Mouse (Mus musculus): ENCODE results near the gene Wwc2. TPM values are rescaled to one million over a fixed set of nuclear protein-coding genes. Genes with fewer than 3 reads are reported as not detected.

Wwc2 gene
- polyA plus RNA-seq, 1 experiment from 2014 or later: 6.7 TPM

DNA sequence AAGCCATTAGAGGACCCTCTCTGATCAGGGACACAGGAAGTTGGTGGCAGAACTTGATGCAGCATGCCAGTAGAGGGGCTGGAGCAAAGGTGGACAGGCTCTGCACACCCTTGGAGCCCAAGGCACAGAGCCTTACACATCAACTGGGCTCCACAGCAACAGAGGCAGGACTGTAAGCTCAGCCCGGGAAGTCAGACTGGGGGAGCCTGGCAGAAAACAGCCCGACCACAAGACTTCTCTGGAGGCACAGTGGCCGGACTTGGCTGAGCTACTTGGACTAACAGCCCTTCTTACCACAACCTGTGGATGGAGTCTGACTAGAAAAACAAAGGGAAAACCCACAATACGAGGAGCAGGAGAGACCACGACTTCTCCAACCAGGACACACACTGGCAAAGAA lies 137.4 kb downstream of the Wwc2 start:
- no peak for ATAC-seq (ENCODE audit: low read depth)
- no peaks in the 10 kb centered on the region for H3K27me3 ChIP-seq
- peaks cover 39% of the 10 kb centered on the region for H3K36me3 ChIP-seq
- no peaks in the 10 kb centered on the region for H3K9me3 ChIP-seq
- no peak overlapping the region for H3K4me3 ChIP-seq
- no peak overlapping the region for H3K4me2 ChIP-seq
- H3K4me1 ChIP-seq (replicated peaks): 0 out of 2 replicates have a peak, but pooled peaks cover 1% of the 10 kb centered on the region
- no peak overlapping the region for H3K27ac ChIP-seq (replicated peaks)
- H3K9ac ChIP-seq: no peak overlapping the region
- WGBS: 86% methylated on average over 5 of the region's 5 CpGs

DNA sequence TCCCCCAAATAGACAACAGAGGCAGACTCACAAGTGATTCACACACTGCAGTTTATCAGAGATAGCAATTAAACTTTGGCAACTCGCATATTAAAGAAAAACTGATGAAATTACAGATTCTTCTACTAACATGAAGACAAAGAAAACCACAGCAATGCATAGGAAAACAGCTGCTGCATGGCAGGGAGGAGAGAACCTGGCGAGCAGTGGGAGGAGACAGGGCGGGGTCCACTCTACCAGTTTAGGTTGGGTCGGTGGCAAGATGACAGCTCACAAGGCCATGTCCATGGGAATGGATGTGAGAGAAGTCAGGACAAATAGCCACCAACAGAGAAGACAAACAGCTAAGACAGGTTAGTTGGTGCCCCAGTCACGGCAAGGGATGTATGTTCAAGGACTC lies 138.0 kb downstream of the Wwc2 start:
- 87% methylated on average over 5 of the region's 5 CpGs for WGBS
- Histone ChIP-seq H3K36me3 (peaks cover 42% of the 10 kb centered on the region), H3K4me2 (no peak overlapping the region), H3K9ac (no peak overlapping the region), H3K4me1 (replicated peaks) (no peaks in the 10 kb centered on the region), H3K27ac (replicated peaks) (no peak overlapping the region), H3K4me3 (no peak overlapping the region), H3K27me3 (no peaks in the 10 kb centered on the region), H3K9me3 (no peaks in the 10 kb centered on the region)
- no peak for ATAC-seq (ENCODE audit: low read depth)

DNA sequence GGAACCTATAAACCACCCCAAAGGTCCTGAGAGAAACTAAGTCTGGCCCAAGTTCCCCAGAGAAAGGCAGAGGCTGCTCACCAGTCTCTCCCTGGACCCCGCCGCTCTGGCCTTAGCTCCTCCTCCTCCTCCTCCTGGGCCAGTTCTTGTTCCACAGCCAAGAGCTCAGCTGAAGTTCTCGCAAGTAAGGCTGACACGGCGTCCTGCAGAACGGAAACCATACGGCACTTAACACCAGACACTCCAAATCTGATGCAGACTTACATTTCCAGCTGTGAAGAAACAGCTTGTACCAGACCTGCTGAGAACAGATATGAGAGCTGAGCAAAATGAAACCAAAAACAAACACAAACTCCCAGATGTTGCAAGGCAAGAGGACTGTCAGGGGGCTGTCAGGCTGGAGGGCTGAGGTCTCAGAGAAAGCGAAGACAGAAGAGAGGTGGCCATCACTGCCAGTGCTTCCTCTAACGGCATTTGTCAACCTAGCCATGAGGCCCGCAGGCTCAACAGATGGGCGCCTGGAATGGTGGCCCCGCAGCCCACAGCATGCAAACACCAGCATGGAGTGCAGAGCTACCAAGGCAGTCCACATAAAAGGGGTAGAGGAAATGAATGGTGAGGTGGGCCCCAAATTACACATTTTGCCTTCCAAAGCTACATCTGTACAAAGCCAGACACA lies 138.8 kb downstream of the Wwc2 start:
- H3K4me1 ChIP-seq (replicated peaks): no peaks in the 10 kb centered on the region

DNA sequence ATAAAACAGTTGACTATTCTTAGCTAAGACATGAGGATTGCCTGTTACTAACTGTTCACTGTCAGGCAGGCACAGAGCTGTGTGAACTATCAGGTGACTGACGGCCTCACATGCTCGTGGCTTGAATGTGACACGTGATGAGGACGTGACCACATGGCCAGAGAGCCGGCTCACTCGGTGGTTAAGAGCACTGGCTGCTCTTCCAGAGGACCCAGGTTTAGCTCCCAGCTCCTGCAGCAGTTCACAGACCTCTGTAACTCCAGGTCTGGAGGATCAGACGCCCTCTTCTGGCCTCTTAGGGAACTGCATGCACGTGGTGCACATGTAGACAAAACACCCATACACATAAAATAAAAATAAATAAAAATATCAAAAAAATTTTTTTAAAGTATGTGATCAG lies 140.9 kb downstream of the Wwc2 start:
- Histone ChIP-seq H3K9ac (no peak overlapping the region), H3K27ac (replicated peaks) (no peak overlapping the region), H3K36me3 (peaks cover 34% of the 10 kb centered on the region), H3K4me1 (replicated peaks) (no peaks in the 10 kb centered on the region; the same call in 1 of the 2 replicates), H3K9me3 (no peaks in the 10 kb centered on the region), H3K4me3 (no peak overlapping the region), H3K4me2 (no peak overlapping the region), H3K27me3 (no peaks in the 10 kb centered on the region)
- no peak for ATAC-seq (ENCODE audit: low read depth)
- 82% methylated on average over 8 of the region's 8 CpGs for WGBS

More for the DNA sequence above, 138.8 kb downstream of the Wwc2 start:
- 77% methylated on average over 12 of the region's 12 CpGs for WGBS
- ATAC-seq (ENCODE audit: low read depth): no peak
- Histone ChIP-seq H3K9ac (no peak overlapping the region), H3K9me3 (no peaks in the 10 kb centered on the region), H3K27ac (replicated peaks) (0 out of 2 replicates have a peak overlapping the region, but pooled peaks have one; percentile 18), H3K4me2 (no peak overlapping the region), H3K36me3 (peaks cover 48% of the 10 kb centered on the region), H3K27me3 (no peaks in the 10 kb centered on the region), H3K4me3 (no peak overlapping the region)

DNA sequence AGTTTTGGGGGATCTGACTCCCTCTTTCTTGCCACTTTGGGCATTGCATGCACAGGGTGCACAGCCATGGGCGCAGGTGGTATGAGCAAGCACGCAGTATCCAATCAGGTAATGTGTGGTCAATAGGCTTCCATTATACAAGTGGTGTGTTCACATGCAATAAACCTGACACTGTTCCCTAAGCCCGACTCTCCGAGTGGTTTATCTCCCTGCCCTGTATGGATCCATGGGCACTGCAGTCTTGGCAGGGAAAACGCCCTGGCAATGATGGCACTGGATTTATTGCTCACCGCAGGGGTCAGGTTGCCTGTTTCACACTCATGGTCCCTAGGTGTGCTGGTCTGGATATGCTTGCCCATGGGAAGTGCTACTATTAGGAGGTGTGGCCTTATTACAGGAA lies 142.8 kb downstream of the Wwc2 start:
- Histone ChIP-seq H3K27ac (replicated peaks) (no peak overlapping the region), H3K4me3 (no peak overlapping the region), H3K9ac (no peak overlapping the region), H3K9me3 (no peaks in the 10 kb centered on the region), H3K36me3 (peaks cover 31% of the 10 kb centered on the region), H3K27me3 (no peaks in the 10 kb centered on the region), H3K4me1 (replicated peaks) (no peaks in the 10 kb centered on the region; the same call in 1 of the 2 replicates), H3K4me2 (no peak overlapping the region)
- WGBS: 92% methylated on average over 6 of the region's 6 CpGs
- ATAC-seq (ENCODE audit: low read depth): no peak

DNA sequence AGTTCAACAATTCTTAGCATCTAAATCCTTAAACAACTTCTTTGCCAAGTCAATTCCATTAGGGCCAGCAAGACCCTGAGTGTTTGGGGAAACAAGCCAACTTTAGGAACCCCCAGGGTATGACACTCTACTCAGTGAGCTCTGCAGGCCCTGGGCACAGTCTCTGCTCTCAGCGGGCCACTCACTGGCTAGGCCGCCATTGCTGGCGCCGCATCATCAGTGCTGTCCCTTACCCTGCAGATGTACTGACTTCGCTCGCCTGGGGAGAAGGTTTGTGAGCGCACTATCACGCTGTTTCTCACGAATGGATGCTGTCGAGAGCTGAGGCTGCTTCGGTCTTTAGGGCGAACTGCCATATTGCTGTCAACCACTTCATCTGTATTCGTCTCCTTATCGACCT lies 143.6 kb downstream of the Wwc2 start:
- peaks cover 35% of the 10 kb centered on the region for H3K36me3 ChIP-seq
- no peak overlapping the region for H3K4me3 ChIP-seq
- no peaks in the 10 kb centered on the region for H3K9me3 ChIP-seq
- no peak overlapping the region for H3K4me2 ChIP-seq
- H3K27me3 ChIP-seq: no peaks in the 10 kb centered on the region
- no peak for ATAC-seq (ENCODE audit: low read depth)
- no peak overlapping the region for H3K9ac ChIP-seq
- H3K4me1 ChIP-seq (replicated peaks): no peaks in the 10 kb centered on the region; the same call in 1 of the 2 replicates
- H3K27ac ChIP-seq (replicated peaks): no peak overlapping the region
- 89% methylated on average over 14 of the region's 14 CpGs for WGBS

DNA sequence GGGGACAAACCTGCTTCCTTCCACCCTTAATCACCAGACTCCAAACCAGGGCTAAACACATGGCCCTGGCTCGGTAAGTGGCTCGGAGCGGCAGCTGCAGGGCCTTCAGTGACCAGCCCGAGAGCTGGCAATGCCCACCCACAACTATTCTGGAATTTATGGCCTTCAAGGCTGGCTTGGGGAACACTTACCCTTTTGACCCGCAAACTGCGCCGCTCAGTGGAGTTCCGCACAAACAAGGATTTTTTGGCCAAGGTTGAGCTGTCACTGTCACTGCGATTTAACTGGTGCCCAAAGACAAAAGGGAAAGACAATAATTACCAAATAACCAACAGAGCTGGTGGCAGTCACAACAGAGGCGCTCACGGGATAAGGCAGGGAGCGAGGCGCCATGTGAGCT lies 144.8 kb downstream of the Wwc2 start:
- Histone ChIP-seq H3K36me3 (peaks cover 41% of the 10 kb centered on the region), H3K9me3 (no peaks in the 10 kb centered on the region), H3K27ac (replicated peaks) (no peak overlapping the region), H3K4me1 (replicated peaks) (no peaks in the 10 kb centered on the region; the same call in 1 of the 2 replicates), H3K4me2 (no peak overlapping the region), H3K27me3 (no peaks in the 10 kb centered on the region), H3K4me3 (no peak overlapping the region), H3K9ac (no peak overlapping the region)
- WGBS: 27% methylated on average over 13 of the region's 13 CpGs
- no peak for ATAC-seq (ENCODE audit: low read depth)

DNA sequence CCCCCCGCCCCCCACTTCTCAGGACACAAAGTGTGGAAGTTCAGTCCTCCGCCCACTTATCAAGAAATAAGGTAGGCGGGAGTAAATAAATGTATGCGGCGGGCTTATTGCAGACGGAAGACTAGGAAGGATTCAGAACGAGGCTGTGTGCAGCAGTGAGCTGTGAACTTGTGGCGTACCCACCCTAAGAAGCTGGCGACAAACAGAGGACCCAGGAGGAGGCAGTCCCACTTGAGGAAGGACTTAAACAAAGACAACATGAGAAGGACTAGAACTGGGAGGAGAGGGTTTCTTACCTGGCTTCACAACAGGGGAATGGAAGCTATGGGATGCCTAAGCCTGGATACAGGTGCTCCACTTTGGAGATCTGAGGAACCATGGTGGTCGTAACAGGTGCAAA lies 147.1 kb downstream of the Wwc2 start:
- Histone ChIP-seq H3K27me3 (no peaks in the 10 kb centered on the region), H3K4me1 (replicated peaks) (no peaks in the 10 kb centered on the region; the same call in 1 of the 2 replicates), H3K36me3 (peaks cover 37% of the 10 kb centered on the region), H3K4me3 (no peak overlapping the region), H3K4me2 (no peak overlapping the region), H3K9ac (no peak overlapping the region), H3K27ac (replicated peaks) (no peak overlapping the region), H3K9me3 (no peaks in the 10 kb centered on the region)
- 95% methylated on average over 10 of the region's 10 CpGs for WGBS
- ATAC-seq (ENCODE audit: low read depth): no peak

DNA sequence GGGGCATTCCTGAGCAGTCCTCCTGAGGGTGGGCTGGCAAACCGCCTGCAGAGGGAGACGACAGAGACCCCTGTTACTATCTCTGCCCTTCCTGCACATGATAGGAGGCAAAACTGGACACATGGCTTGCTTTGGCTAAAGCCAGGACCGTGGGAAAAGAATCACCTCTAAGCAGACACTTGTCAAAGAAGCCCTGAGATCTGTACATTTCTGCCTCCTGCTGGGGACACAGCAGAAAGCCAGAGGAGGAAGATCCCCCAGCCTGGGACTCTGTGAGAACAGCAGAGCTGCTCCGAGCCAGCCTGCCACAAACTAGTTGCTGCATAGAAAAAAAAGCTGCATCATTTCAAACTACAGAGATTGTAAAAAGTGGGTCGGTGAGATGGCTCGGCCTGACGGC lies 147.7 kb downstream of the Wwc2 start:
- no peaks in the 10 kb centered on the region for H3K27me3 ChIP-seq
- no peak overlapping the region for H3K4me2 ChIP-seq
- H3K9me3 ChIP-seq: no peaks in the 10 kb centered on the region
- peaks cover 31% of the 10 kb centered on the region for H3K36me3 ChIP-seq
- H3K9ac ChIP-seq: no peak overlapping the region
- no peak for ATAC-seq (ENCODE audit: low read depth)
- no peak overlapping the region for H3K4me3 ChIP-seq
- H3K4me1 ChIP-seq (replicated peaks): no peaks in the 10 kb centered on the region; the same call in 1 of the 2 replicates
- no peak overlapping the region for H3K27ac ChIP-seq (replicated peaks)
- 81% methylated on average over 7 of the region's 7 CpGs for WGBS

DNA sequence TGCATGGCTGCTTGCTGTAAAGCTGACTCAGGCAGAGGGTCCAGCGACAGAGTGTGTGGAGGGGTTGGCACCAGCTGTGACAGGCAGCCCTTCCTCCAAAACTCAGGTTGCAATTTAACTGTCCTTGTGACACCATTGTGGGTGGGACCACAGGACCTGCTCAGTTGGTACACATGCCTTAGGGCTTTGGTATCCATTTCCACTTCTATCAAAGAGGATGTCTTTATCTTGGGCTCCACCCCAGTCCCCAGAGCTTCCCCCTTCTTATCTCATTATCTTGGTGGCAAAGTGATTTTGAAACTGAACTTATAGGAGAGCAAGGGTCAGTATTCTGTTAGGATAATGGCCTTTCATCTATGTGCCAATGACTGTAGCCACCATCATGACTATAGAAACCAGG lies 156.8 kb downstream of the Wwc2 start:
- no peak for ATAC-seq (ENCODE audit: low read depth)
- no peaks in the 10 kb centered on the region for H3K4me1 ChIP-seq (replicated peaks)
- no peaks in the 10 kb centered on the region for H3K27me3 ChIP-seq

DNA sequence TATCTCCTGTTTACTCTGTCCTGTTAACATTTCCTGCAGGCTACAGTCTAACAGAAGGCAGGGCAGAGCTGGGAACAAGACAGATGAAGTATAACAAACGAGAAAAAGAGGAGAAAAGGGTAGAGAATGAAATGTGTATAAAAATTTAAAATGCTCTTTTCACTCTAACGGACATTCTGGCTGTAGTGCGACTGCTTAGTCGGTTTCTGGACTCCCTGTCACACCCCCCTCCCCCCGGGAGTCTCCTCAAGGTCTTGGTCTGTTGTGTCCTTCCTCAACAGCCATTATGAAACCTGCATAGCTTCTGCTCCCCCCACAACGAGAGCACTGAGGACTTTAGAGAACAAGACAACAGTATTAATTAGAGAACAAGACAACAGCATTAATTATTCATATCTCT lies 158.1 kb downstream of the Wwc2 start:
- Histone ChIP-seq H3K27me3 (no peaks in the 10 kb centered on the region), H3K36me3 (peaks cover 21% of the 10 kb centered on the region), H3K4me2 (no peak overlapping the region), H3K4me3 (no peak overlapping the region), H3K27ac (replicated peaks) (no peak overlapping the region), H3K4me1 (replicated peaks) (no peaks in the 10 kb centered on the region), H3K9me3 (no peaks in the 10 kb centered on the region), H3K9ac (no peak overlapping the region)
- no peak for ATAC-seq (ENCODE audit: low read depth)
- 80% methylated on average over 6 of the region's 6 CpGs for WGBS

More for the DNA sequence above, 156.8 kb downstream of the Wwc2 start:
- 59% methylated on average over 1 of the region's 1 CpGs for WGBS
- no peak overlapping the region for H3K4me2 ChIP-seq
- H3K9me3 ChIP-seq: no peaks in the 10 kb centered on the region
- no peak overlapping the region for H3K9ac ChIP-seq
- H3K4me3 ChIP-seq: no peak overlapping the region
- peaks cover 22% of the 10 kb centered on the region for H3K36me3 ChIP-seq
- no peak overlapping the region for H3K27ac ChIP-seq (replicated peaks)

DNA sequence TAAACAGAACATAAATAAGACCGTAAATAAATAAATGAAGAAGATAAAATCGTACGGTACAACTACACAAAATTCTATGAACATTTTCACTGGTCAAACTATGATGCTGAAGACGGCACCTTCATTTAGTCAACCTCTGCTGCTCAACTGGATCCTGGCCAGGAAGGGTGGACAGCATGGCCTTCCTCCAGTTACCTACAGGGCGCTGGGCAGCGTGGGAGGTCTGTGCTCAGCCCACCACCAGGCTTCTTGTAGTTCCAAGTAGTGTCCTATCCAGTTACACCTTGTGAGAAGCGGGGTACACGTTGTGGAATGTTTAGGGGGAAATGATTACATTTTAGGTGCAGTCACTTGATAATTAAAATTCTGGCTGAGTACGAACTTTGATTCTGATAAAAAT lies 163.8 kb downstream of the Wwc2 start:
- ATAC-seq (ENCODE audit: low read depth): no peak
- 89% methylated on average over 9 of the region's 9 CpGs for WGBS
- no peak overlapping the region for H3K4me2 ChIP-seq
- H3K4me1 ChIP-seq (replicated peaks): 0 out of 2 replicates have a peak, but pooled peaks cover 5% of the 10 kb centered on the region
- H3K4me3 ChIP-seq: no peak overlapping the region
- no peaks in the 10 kb centered on the region for H3K9me3 ChIP-seq
- H3K27ac ChIP-seq (replicated peaks): no peak overlapping the region
- peaks cover 21% of the 10 kb centered on the region for H3K36me3 ChIP-seq
- no peaks in the 10 kb centered on the region for H3K27me3 ChIP-seq
- H3K9ac ChIP-seq: no peak overlapping the region

DNA sequence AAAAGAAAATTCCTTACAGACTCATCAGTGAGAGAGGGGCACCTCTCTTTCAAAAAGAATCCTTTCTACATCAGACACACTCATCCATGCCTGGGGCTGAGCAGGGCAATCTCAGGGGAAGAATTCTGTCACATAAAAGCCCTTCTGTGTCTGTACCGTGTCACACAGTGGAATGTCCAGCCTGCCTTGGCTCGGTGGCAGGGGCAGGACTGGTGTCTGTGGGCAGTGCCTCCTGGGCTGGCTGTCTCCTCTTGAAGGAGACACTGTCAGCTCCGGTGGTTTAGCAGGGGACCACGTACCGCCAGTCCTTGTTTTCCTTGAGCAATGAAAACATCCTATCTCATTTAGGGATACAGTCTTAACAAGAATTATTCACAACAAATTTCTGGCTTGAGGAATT lies 165.1 kb downstream of the Wwc2 start:
- Histone ChIP-seq H3K4me2 (no peak overlapping the region), H3K36me3 (peaks cover 14% of the 10 kb centered on the region), H3K4me1 (replicated peaks) (0 out of 2 replicates have a peak, but pooled peaks cover 5% of the 10 kb centered on the region), H3K27me3 (no peaks in the 10 kb centered on the region), H3K4me3 (no peak overlapping the region), H3K9me3 (no peaks in the 10 kb centered on the region), H3K9ac (no peak overlapping the region), H3K27ac (replicated peaks) (no peak overlapping the region)
- no peak for ATAC-seq (ENCODE audit: low read depth)
- WGBS: 61% methylated on average over 5 of the region's 5 CpGs

Data from neural tube, embryonic 13.5 days (tissue).